Mouse (Mus musculus): ENCODE measurements around the gene Nfkb1.

Gene Nfkb1

GRCm38 (mm10) chr3:135565306-135565705, 126.0 kb downstream of the Nfkb1 start:
- no peak for TF ChIP-seq CTCF (conservative IDR thresholded peaks at IDR 0.05; ENCODE audit: low read length)
- no peak for TF ChIP-seq POU5F1 (IDR thresholded peaks at IDR 0.05; ENCODE audit: borderline replicate concordance, low read length)
- TF ChIP-seq NANOG (IDR thresholded peaks at IDR 0.05; ENCODE audit: borderline replicate concordance, low read length), result no peak
- Histone ChIP-seq H3K27me3 (ENCODE audit: insufficient read depth, low read length) (no peaks in the 10 kb centered on the region), H3K9me3 (ENCODE audit: low read length) (no peaks in the 10 kb centered on the region), H3K4me1 (replicated peaks; ENCODE audit: low read depth, low read length) (peaks cover 95% of the 10 kb centered on the region), H3K4me3 (replicated peaks; ENCODE audit: low read length) (no peak overlapping the region), H3K36me3 (ENCODE audit: insufficient read depth, low read length) (peaks cover 95% of the 10 kb centered on the region)

GRCm38 (mm10) chr3:135564706-135565105, 126.6 kb downstream of the Nfkb1 start:
- H3K27me3 ChIP-seq (ENCODE audit: insufficient read depth, low read length), result no peaks in the 10 kb centered on the region
- peaks cover 95% of the 10 kb centered on the region for H3K4me1 ChIP-seq (replicated peaks; ENCODE audit: low read depth, low read length)
- TF ChIP-seq NANOG (IDR thresholded peaks at IDR 0.05; ENCODE audit: borderline replicate concordance, low read length) (no peak), CTCF (conservative IDR thresholded peaks at IDR 0.05; ENCODE audit: low read length) (no peak)
- no peaks in the 10 kb centered on the region for H3K9me3 ChIP-seq (ENCODE audit: low read length)
- H3K36me3 ChIP-seq (ENCODE audit: insufficient read depth, low read length), result peaks cover 95% of the 10 kb centered on the region
- no peak overlapping the region for H3K4me3 ChIP-seq (replicated peaks; ENCODE audit: low read length)

GRCm38 (mm10) chr3:135563163-135563689, 128.1 kb downstream of the Nfkb1 start:
- TF ChIP-seq NANOG (IDR thresholded peaks at IDR 0.05; ENCODE audit: borderline replicate concordance, low read length) (no peak), CTCF (conservative IDR thresholded peaks at IDR 0.05; ENCODE audit: low read length) (no peak), POU5F1 (IDR thresholded peaks at IDR 0.05; ENCODE audit: borderline replicate concordance, low read length) (no peak)
- H3K36me3 ChIP-seq (ENCODE audit: insufficient read depth, low read length), result peaks cover 95% of the 10 kb centered on the region
- peaks cover 90% of the 10 kb centered on the region for H3K4me1 ChIP-seq (replicated peaks; ENCODE audit: low read depth, low read length)
- H3K4me3 ChIP-seq (replicated peaks; ENCODE audit: low read length), result 0 out of 2 replicates have a peak overlapping the region, but pooled peaks have one; percentile 26
- no peaks in the 10 kb centered on the region for H3K9me3 ChIP-seq (ENCODE audit: low read length)
- no peaks in the 10 kb centered on the region for H3K27me3 ChIP-seq (ENCODE audit: insufficient read depth, low read length)

GRCm38 (mm10) chr3:135562036-135562435, 129.3 kb downstream of the Nfkb1 start:
- H3K4me1 ChIP-seq (replicated peaks; ENCODE audit: low read depth, low read length), result peaks cover 90% of the 10 kb centered on the region
- no peaks in the 10 kb centered on the region for H3K9me3 ChIP-seq (ENCODE audit: low read length)
- TF ChIP-seq CTCF (conservative IDR thresholded peaks at IDR 0.05; ENCODE audit: low read length), result no peak
- TF ChIP-seq NANOG (IDR thresholded peaks at IDR 0.05; ENCODE audit: borderline replicate concordance, low read length), result no peak
- TF ChIP-seq POU5F1 (IDR thresholded peaks at IDR 0.05; ENCODE audit: borderline replicate concordance, low read length), result no peak
- H3K36me3 ChIP-seq (ENCODE audit: insufficient read depth, low read length), result peaks cover 95% of the 10 kb centered on the region
- H3K4me3 ChIP-seq (replicated peaks; ENCODE audit: low read length), result no peak overlapping the region
- no peaks in the 10 kb centered on the region for H3K27me3 ChIP-seq (ENCODE audit: insufficient read depth, low read length)

GRCm38 (mm10) chr3:135556851-135557662, 134.3 kb downstream of the Nfkb1 start:
- peaks cover 12% of the 10 kb centered on the region for H3K9me3 ChIP-seq (ENCODE audit: low read length)
- H3K36me3 ChIP-seq (ENCODE audit: insufficient read depth, low read length), result peaks cover 88% of the 10 kb centered on the region
- H3K4me1 ChIP-seq (replicated peaks; ENCODE audit: low read depth, low read length), result peaks cover 78% of the 10 kb centered on the region
- TF ChIP-seq POU5F1 (IDR thresholded peaks at IDR 0.05; ENCODE audit: borderline replicate concordance, low read length), result no peak
- TF ChIP-seq NANOG (IDR thresholded peaks at IDR 0.05; ENCODE audit: borderline replicate concordance, low read length), result no peak
- TF ChIP-seq CTCF (conservative IDR thresholded peaks at IDR 0.05; ENCODE audit: low read length), result no peak
- H3K27me3 ChIP-seq (ENCODE audit: insufficient read depth, low read length), result no peaks in the 10 kb centered on the region
- H3K4me3 ChIP-seq (replicated peaks; ENCODE audit: low read length), result no peak overlapping the region

- H3K4me3 ChIP-seq (replicated peaks; ENCODE audit: low read length), result 0 out of 2 replicates have a peak overlapping the region, but pooled peaks have one; percentile 21
- no peak for TF ChIP-seq CTCF (conservative IDR thresholded peaks at IDR 0.05; ENCODE audit: low read length)
- no peak for TF ChIP-seq POU5F1 (IDR thresholded peaks at IDR 0.05; ENCODE audit: borderline replicate concordance, low read length)
- no peak for TF ChIP-seq NANOG (IDR thresholded peaks at IDR 0.05; ENCODE audit: borderline replicate concordance, low read length)
- H3K36me3 ChIP-seq (ENCODE audit: insufficient read depth, low read length), result peaks cover 92% of the 10 kb centered on the region
- H3K27me3 ChIP-seq (ENCODE audit: insufficient read depth, low read length), result no peaks in the 10 kb centered on the region
- peaks cover 20% of the 10 kb centered on the region for H3K9me3 ChIP-seq (ENCODE audit: low read length)
- peaks cover 76% of the 10 kb centered on the region for H3K4me1 ChIP-seq (replicated peaks; ENCODE audit: low read depth, low read length)
Observed at GRCm38 (mm10) chr3:135556052-135556587, 135.2 kb downstream of the Nfkb1 start.

GRCm38 (mm10) chr3:135555192-135555591, 136.2 kb downstream of the Nfkb1 start:
- Histone ChIP-seq H3K27me3 (ENCODE audit: insufficient read depth, low read length) (no peaks in the 10 kb centered on the region), H3K9me3 (ENCODE audit: low read length) (peaks cover 27% of the 10 kb centered on the region), H3K36me3 (ENCODE audit: insufficient read depth, low read length) (peaks cover 91% of the 10 kb centered on the region), H3K4me1 (replicated peaks; ENCODE audit: low read depth, low read length) (peaks cover 74% of the 10 kb centered on the region), H3K4me3 (replicated peaks; ENCODE audit: low read length) (peak overlapping the region; percentile 51; the same call in 1 of the 2 replicates)
- TF ChIP-seq POU5F1 (IDR thresholded peaks at IDR 0.05; ENCODE audit: borderline replicate concordance, low read length), result no peak
- no peak for TF ChIP-seq NANOG (IDR thresholded peaks at IDR 0.05; ENCODE audit: borderline replicate concordance, low read length)
- TF ChIP-seq CTCF (conservative IDR thresholded peaks at IDR 0.05; ENCODE audit: low read length), result no peak

- H3K4me1 ChIP-seq (replicated peaks; ENCODE audit: low read depth, low read length), result peaks cover 75% of the 10 kb centered on the region
- no peak for TF ChIP-seq CTCF (conservative IDR thresholded peaks at IDR 0.05; ENCODE audit: low read length)
- no peak for TF ChIP-seq POU5F1 (IDR thresholded peaks at IDR 0.05; ENCODE audit: borderline replicate concordance, low read length)
- peak overlapping the region; percentile 75 for H3K4me3 ChIP-seq (replicated peaks; ENCODE audit: low read length)
- peaks cover 85% of the 10 kb centered on the region for H3K36me3 ChIP-seq (ENCODE audit: insufficient read depth, low read length)
- H3K27me3 ChIP-seq (ENCODE audit: insufficient read depth, low read length), result no peaks in the 10 kb centered on the region
- H3K9me3 ChIP-seq (ENCODE audit: low read length), result peaks cover 27% of the 10 kb centered on the region
Observed at GRCm38 (mm10) chr3:135552874-135553273, 138.5 kb downstream of the Nfkb1 start.
